Mouse (Mus musculus): ENCODE results near the gene Mok. TPM values are rescaled to one million over a fixed set of nuclear protein-coding genes. Genes with fewer than 3 reads are reported as not detected.

Mok gene
- polyA plus RNA-seq, 1 experiment from 2014 or later = 11.4 TPM

GRCm38 (mm10) chr12:110797842-110798431 is 42.8 kb downstream of the Mok start:
- peaks cover 7% of the 10 kb centered on the region; the same call in 1 of the 2 replicates for H3K4me1 ChIP-seq
- no peak overlapping the region for H3K4me3 ChIP-seq (replicated peaks)
- WGBS = 95% methylated on average over 10 of the region's 10 CpGs
- no peak overlapping the region for H3K4me2 ChIP-seq
- no peaks in the 10 kb centered on the region for H3K27me3 ChIP-seq
- peaks cover 17% of the 10 kb centered on the region for H3K36me3 ChIP-seq (replicated peaks)
- H3K9me3 ChIP-seq = no peaks in the 10 kb centered on the region
- no peak for ATAC-seq (ENCODE audit: low FRiP score)
- H3K9ac ChIP-seq = no peak overlapping the region
- 0 out of 2 replicates have a peak overlapping the region, but pooled peaks have one; percentile 8 for H3K27ac ChIP-seq

- Histone ChIP-seq H3K4me2 (no peak overlapping the region), H3K9ac (no peak overlapping the region), H3K4me3 (replicated peaks) (no peak overlapping the region), H3K9me3 (no peaks in the 10 kb centered on the region), H3K36me3 (replicated peaks) (peaks cover 23% of the 10 kb centered on the region), H3K27me3 (no peaks in the 10 kb centered on the region), H3K27ac (no peak overlapping the region), H3K4me1 (peaks cover 5% of the 10 kb centered on the region; the same call in 1 of the 2 replicates)
- ATAC-seq (ENCODE audit: low FRiP score) = no peak
- 88% methylated on average over 6 of the region's 6 CpGs for WGBS
Measured at GRCm38 (mm10) chr12:110797202-110797601, 43.5 kb downstream of the Mok start.

DNA sequence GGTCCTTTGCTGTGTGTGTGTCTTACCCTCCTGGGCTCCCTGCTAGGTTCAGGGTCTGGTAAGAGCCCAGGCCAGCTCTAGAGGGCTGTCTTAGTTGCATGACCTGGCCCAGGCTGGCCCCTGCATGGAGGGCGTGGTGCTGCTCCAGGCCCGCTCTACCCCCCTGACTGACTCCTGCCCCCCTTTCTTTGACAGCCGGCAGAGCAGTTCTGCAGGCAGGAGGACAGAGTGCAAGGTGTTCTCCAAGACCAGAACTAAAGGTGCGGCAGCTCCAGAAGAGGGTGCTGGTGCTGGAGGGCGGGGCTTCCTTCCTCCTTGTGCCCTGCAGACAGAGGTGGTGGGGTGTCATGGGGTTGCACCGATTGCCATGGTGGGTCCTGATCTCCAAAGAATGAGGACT is 44.0 kb downstream of the Mok start:
- ATAC-seq (ENCODE audit: low FRiP score) = no peak
- Histone ChIP-seq H3K4me2 (no peak overlapping the region), H3K36me3 (replicated peaks) (peaks cover 21% of the 10 kb centered on the region), H3K27ac (no peak overlapping the region), H3K4me3 (replicated peaks) (no peak overlapping the region), H3K9ac (no peak overlapping the region), H3K4me1 (peaks cover 4% of the 10 kb centered on the region; the same call in 1 of the 2 replicates), H3K27me3 (no peaks in the 10 kb centered on the region), H3K9me3 (no peaks in the 10 kb centered on the region)
- WGBS = 88% methylated on average over 6 of the region's 6 CpGs

DNA sequence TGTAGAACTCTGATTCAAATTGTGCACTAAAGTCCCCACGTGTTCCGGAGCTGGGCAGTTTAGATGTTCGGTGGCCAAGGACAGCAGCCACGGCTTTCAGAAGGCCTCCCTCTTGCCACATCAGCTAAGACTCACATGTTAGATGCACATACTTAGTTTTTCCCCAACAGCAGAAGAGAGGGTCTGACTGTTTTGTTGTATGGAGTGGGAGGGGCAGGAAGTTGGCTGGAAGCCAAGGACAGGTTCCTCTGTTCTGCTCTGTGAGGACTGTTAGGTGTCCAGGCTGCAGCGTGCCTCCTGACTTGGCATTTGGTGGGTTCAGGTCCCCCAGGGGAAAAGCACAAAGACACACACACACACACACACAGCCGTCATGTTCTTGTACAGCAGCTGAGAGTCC is 45.7 kb downstream of the Mok start:
- Histone ChIP-seq H3K4me1 (peaks cover 4% of the 10 kb centered on the region; the same call in 1 of the 2 replicates), H3K4me2 (no peak overlapping the region), H3K9me3 (no peaks in the 10 kb centered on the region), H3K9ac (no peak overlapping the region), H3K27me3 (no peaks in the 10 kb centered on the region), H3K36me3 (replicated peaks) (peaks cover 24% of the 10 kb centered on the region), H3K27ac (no peak overlapping the region), H3K4me3 (replicated peaks) (no peak overlapping the region)
- no peak for ATAC-seq (ENCODE audit: low FRiP score)
- WGBS = 87% methylated on average over 6 of the region's 6 CpGs

GRCm38 (mm10) chr12:110791026-110791425 is 49.7 kb downstream of the Mok start:
- Histone ChIP-seq H3K4me2 (no peak overlapping the region), H3K36me3 (replicated peaks) (peaks cover 24% of the 10 kb centered on the region), H3K9me3 (no peaks in the 10 kb centered on the region), H3K27ac (no peak overlapping the region), H3K4me3 (replicated peaks) (no peak overlapping the region), H3K27me3 (no peaks in the 10 kb centered on the region), H3K4me1 (peaks cover 6% of the 10 kb centered on the region; the same call in 1 of the 2 replicates), H3K9ac (no peak overlapping the region)
- no peak for ATAC-seq (ENCODE audit: low FRiP score)
- whole genome bisulfite sequencing = 92% methylated on average over 8 of the region's 8 CpGs

GRCm38 (mm10) chr12:110790580-110790979 is 50.2 kb downstream of the Mok start:
- peaks cover 6% of the 10 kb centered on the region; the same call in 1 of the 2 replicates for H3K4me1 ChIP-seq
- H3K9me3 ChIP-seq = no peaks in the 10 kb centered on the region
- no peak overlapping the region for H3K27ac ChIP-seq
- no peak for ATAC-seq (ENCODE audit: low FRiP score)
- H3K27me3 ChIP-seq = no peaks in the 10 kb centered on the region
- no peak overlapping the region for H3K4me2 ChIP-seq
- no peak overlapping the region for H3K4me3 ChIP-seq (replicated peaks)
- H3K9ac ChIP-seq = no peak overlapping the region
- H3K36me3 ChIP-seq (replicated peaks) = peaks cover 24% of the 10 kb centered on the region
- WGBS = 92% methylated on average over 4 of the region's 4 CpGs

DNA sequence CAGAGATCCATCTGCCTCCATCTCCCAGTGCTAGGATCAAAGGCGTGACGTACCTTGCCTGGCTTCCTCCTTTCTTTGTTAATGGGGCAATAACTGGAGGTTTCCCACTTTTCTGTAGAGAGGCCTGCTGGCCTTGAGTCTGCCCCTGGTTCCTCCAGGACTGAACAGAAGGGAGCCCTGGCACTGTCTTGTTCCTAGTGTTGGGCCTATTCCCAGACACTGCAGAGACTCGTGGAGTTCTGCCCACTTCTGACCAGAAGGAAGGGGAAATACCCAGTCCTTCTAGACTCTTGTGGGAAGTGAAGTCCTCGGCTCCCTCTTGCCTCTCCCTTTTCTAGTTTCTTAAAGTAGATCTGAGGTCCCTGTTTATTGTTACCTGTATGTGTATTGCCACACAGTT is 54.5 kb downstream of the Mok start:
- Histone ChIP-seq H3K36me3 (replicated peaks) (peaks cover 26% of the 10 kb centered on the region), H3K27me3 (no peaks in the 10 kb centered on the region), H3K4me1 (0 out of 2 replicates have a peak, but pooled peaks cover 3% of the 10 kb centered on the region), H3K4me3 (replicated peaks) (no peak overlapping the region), H3K4me2 (no peak overlapping the region), H3K9ac (no peak overlapping the region), H3K27ac (no peak overlapping the region), H3K9me3 (no peaks in the 10 kb centered on the region)
- 96% methylated on average over 4 of the region's 4 CpGs for WGBS
- ATAC-seq (ENCODE audit: low FRiP score) = no peak

- WGBS = 88% methylated on average over 2 of the region's 2 CpGs
- Histone ChIP-seq H3K4me1 (no peaks in the 10 kb centered on the region), H3K4me3 (replicated peaks) (no peak overlapping the region), H3K9ac (no peak overlapping the region), H3K9me3 (no peaks in the 10 kb centered on the region), H3K4me2 (no peak overlapping the region), H3K27ac (no peak overlapping the region), H3K36me3 (replicated peaks) (peaks cover 39% of the 10 kb centered on the region), H3K27me3 (no peaks in the 10 kb centered on the region)
- no peak for ATAC-seq (ENCODE audit: low FRiP score)
Measured at GRCm38 (mm10) chr12:110784211-110784610, 56.5 kb downstream of the Mok start.

- 100% methylated on average over 1 of the region's 1 CpGs for WGBS
- H3K4me2 ChIP-seq = no peak overlapping the region
- H3K27ac ChIP-seq = no peak overlapping the region
- no peaks in the 10 kb centered on the region for H3K4me1 ChIP-seq
- no peak overlapping the region for H3K4me3 ChIP-seq (replicated peaks)
- no peak for ATAC-seq (ENCODE audit: low FRiP score)
- H3K27me3 ChIP-seq = no peaks in the 10 kb centered on the region
- no peak overlapping the region for H3K9ac ChIP-seq
- H3K36me3 ChIP-seq (replicated peaks) = peaks cover 40% of the 10 kb centered on the region
- H3K9me3 ChIP-seq = no peaks in the 10 kb centered on the region
Measured at GRCm38 (mm10) chr12:110782278-110782677, 58.5 kb downstream of the Mok start.

GRCm38 (mm10) chr12:110781181-110781580 is 59.6 kb downstream of the Mok start:
- Histone ChIP-seq H3K4me1 (no peaks in the 10 kb centered on the region), H3K27me3 (no peaks in the 10 kb centered on the region), H3K4me2 (no peak overlapping the region), H3K4me3 (replicated peaks) (no peak overlapping the region), H3K36me3 (replicated peaks) (peaks cover 40% of the 10 kb centered on the region), H3K27ac (no peak overlapping the region), H3K9me3 (no peaks in the 10 kb centered on the region), H3K9ac (no peak overlapping the region)
- 80% methylated on average over 8 of the region's 8 CpGs for WGBS
- no peak for ATAC-seq (ENCODE audit: low FRiP score)

GRCm38 (mm10) chr12:110779296-110779695 is 61.4 kb downstream of the Mok start:
- WGBS = 93% methylated on average over 7 of the region's 7 CpGs

DNA sequence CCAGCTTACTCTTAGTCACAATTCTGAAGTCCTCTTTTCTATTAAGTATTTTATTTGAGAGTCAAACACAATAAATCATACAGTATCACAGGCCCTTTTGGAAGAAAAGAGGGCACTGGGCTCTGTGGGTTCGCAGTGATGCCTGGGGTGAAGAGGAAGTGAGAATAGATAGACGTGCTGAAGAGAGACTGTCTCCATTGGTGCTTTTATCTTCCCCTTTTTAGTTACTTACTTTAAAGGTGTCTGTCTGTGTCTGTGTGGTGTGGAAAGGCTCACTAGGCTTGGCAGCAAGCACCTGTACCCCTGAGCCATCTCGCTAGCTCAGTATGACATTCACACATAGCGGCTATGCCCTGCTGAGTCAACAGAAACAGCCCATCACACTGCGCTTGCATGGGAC is 62.9 kb downstream of the Mok start:
- ATAC-seq (ENCODE audit: low FRiP score) = no peak
- Histone ChIP-seq H3K36me3 (replicated peaks) (peaks cover 32% of the 10 kb centered on the region), H3K9ac (no peak overlapping the region), H3K27ac (no peak overlapping the region), H3K4me2 (no peak overlapping the region), H3K4me3 (replicated peaks) (no peak overlapping the region), H3K9me3 (no peaks in the 10 kb centered on the region), H3K27me3 (no peaks in the 10 kb centered on the region), H3K4me1 (no peaks in the 10 kb centered on the region)
- 92% methylated on average over 5 of the region's 5 CpGs for WGBS

More at GRCm38 (mm10) chr12:110779296-110779695, 61.4 kb downstream of the Mok start:
- no peak overlapping the region for H3K27ac ChIP-seq
- ATAC-seq (ENCODE audit: low FRiP score) = no peak
- no peak overlapping the region for H3K4me3 ChIP-seq (replicated peaks)
- H3K4me2 ChIP-seq = no peak overlapping the region
- H3K9me3 ChIP-seq = no peaks in the 10 kb centered on the region
- no peaks in the 10 kb centered on the region for H3K4me1 ChIP-seq
- no peaks in the 10 kb centered on the region for H3K27me3 ChIP-seq
- peaks cover 34% of the 10 kb centered on the region for H3K36me3 ChIP-seq (replicated peaks)
- no peak overlapping the region for H3K9ac ChIP-seq
